Mouse (Mus musculus) retina, postnatal 7 days (tissue): ENCODE measurements around the gene Tbx3.

Experiments used
- DNase-seq: peaks from one replicate; pipeline ENCODE4 v3.0.0-alpha.2; 2012; ENCODE audit warnings: low read depth, low spot score

The Tbx3 gene

DNA sequence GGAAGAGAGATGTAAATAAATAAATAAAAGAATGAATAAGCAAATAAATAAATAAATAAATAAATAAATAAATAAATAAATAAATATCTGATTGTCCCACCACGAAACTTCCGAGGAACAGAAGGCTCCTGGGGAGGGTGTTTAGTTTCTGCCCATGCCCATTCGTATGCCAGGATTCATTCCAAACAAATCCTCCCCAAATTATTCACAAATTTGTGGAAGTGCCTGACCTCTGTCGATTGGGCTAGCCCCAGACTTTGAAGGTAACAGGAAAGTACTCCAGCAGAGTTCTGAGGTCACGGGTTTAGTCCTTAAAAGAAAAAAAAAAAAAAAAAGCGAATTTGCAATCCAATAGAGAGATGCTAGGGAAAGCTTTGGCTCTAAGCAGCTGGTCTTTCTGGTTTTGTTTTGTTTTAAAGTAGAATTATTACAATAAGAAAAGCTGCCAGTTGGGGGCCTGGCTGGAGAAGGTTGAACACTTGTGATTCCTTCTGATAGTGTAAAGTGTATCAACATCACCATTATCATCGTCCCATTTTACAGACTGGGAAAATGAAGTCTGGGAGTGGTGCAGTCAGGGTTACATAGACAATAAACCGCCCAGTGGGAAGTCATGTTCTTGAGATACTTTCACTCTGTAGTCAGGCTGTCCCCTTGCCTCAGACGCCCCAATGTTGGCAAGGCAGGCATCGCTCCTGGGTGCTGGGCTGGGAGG is 9.3 kb downstream of the Tbx3 start:
- DNase-seq = no peak

DNA sequence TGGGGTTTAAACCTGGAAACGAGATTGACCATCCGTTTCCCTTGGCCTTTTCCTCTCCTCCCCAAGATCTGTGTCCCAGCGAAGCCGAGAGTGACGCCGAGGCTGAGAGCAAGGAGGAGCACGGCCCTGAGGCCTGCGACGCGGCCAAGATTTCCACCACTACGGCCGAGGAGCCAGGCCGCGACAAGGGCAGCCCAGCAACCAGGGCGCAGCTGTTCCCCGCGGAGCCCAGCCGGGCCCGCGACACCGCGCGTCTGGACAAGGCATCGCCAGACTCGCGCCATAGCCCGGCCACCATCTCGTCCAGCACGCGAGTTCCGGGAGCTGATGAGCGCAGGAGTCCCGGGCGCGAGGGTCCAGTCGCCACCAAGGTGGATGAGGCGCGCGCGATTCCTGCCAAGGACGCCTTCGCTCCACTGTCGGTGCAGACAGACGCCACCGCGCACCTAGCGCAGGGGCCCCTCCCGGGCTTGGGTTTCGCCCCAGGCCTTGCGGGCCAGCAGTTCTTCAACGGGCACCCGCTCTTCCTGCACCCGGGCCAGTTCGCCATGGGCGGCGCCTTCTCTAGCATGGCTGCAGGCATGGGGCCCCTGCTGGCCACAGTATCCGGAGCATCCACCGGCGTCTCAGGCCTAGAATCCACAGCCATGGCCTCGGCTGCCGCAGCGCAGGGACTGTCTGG is 10.0 kb downstream of the Tbx3 start:
- no peak for DNase-seq

DNA sequence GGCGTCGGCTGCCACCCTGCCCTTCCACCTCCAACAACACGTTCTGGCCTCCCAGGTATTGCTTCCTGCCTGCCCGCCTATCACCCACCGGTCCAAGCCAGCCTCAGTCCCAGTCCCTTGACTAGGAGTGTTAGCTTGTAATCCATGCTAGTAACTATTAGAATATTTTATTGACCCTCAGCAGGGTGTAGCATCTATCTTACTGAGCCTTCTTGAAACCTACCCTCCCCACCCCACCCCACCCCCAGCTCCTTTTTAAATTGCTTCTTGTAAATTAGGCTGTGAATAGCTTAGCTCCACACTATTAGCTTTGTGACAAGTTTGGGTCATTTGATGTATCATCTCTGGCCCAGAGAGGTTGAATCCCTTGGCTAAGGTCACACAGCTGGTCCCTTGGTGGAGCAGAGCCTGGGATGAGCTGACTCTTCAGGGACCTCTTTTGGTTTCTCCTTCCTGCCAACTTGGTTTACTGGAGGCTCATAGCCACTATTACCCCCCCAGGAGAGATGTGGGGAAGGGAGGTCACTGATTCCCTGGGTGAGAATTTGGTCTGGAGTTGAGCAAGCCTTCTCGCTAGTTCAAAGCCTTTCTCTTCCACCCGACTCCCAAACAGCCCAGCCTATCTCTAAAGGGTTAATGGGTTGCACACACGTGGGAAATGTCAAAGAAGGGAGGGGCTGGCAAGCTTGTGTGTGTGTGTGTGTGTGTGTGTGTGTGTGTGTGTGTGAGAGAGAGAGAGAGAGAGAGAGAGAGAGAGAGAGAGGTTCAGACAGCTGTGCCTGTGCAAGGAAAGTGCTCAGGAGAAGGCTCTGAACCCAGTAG is 10.8 kb downstream of the Tbx3 start:
- DNase-seq = no peak

DNA sequence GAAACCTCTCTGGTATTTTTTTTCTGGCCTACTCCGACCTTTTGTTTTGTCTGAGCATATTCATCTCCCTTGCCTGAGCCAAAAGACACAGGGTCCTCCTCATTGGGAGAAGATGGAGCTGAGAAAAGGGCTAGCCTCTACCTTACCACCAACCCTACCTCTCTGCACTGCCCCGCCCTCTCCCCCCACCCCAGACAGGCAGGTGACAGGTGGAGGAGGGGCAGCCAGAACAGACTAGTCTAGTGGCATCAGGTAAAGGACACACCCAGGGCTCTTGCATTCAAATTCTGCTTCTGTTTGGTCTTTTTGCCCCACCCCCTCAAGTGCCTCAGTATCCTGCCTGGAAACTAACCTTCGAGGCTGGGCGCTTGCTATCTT is 11.4 kb downstream of the Tbx3 start:
- no peak for DNase-seq

DNA sequence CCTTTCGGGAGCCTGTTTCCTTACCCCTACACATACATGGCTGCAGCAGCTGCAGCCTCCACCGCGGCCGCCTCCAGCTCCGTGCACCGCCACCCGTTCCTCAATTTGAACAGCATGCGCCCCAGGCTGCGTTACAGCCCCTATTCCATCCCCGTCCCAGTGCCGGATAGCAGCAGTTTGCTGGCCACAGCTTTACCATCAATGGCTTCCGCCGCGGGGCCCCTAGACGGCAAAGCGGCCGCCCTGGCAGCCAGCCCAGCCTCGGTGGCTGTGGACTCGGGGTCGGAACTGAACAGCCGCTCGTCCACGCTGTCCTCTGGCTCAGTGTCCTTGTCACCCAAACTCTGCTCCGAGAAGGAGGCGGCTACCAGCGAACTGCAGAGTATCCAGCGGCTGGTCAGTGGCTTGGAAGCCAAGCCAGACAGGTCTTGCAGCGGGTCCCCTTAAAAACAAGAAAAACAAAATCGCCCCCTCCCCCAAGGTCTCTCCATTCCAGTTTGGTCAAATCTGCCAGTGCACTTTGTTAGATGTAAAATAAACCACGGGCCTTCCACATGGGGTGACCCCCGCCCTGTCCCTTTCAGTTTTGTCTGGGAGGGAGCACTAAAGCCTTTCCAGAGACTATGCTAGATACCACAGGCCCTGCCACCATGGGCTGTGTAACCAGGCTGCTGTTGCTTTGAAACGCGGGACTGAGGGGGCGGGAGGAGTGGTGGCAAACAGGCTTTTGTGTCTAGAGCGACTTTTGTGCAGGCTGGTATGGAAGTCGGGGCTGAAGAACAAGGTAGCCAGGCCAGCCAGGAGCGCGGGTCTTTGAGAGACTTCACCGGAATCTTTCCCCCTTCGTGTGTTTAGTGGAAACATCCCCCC is 12.4 kb downstream of the Tbx3 start:
- no peak for DNase-seq

DNA sequence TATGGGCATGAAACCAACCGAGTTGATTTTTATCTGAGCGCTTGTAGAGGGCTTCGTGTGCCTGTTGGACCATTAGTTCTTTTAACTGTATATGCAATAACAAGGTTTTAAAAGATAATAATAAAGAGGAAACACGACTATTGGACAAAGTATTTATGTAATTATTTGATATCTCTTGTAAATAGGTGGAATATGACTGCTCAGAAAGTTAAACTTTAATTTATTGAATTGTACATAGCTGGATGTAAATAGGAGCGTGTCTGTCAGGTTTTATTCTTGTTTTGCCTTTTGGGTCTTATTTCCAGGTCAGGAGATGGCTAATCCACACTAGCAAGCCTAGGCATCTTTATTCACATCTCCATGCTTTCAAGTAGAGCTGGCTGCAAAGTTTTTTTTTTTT is 13.4 kb downstream of the Tbx3 start:
- no peak for DNase-seq

DNA sequence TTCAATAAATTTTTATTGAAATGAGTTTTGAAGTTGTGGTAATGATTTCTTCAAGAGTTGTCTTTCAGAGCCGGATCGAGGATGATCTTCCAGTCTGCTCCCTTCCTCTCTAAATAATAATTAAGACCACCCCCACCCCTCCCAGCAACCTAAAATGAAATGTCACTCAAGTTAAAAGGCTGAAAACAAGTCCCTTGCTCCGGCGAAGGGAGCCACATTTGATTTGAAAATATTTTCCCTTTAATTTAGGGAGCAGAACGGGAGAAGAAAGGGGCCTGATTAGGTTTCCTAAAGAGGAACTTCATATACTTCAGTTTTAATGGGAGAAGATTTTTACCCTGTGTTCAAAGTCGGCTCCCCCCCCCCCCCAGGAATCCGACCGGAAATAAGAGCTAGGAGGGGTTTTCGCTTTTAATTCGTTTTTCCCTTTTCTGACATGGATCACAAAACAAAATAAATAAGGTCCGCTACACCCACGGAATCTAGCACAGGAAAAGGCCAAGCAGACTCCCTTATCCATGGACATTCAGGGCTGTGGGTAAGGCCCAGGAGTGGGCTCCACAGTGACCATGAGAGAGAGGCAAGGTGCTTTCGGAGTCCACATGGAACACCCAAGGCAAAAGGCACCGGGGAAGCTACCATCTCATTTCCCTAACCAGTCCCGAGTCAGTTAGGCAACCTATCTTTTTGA is 14.4 kb downstream of the Tbx3 start:
- DNase-seq = no peak

DNA sequence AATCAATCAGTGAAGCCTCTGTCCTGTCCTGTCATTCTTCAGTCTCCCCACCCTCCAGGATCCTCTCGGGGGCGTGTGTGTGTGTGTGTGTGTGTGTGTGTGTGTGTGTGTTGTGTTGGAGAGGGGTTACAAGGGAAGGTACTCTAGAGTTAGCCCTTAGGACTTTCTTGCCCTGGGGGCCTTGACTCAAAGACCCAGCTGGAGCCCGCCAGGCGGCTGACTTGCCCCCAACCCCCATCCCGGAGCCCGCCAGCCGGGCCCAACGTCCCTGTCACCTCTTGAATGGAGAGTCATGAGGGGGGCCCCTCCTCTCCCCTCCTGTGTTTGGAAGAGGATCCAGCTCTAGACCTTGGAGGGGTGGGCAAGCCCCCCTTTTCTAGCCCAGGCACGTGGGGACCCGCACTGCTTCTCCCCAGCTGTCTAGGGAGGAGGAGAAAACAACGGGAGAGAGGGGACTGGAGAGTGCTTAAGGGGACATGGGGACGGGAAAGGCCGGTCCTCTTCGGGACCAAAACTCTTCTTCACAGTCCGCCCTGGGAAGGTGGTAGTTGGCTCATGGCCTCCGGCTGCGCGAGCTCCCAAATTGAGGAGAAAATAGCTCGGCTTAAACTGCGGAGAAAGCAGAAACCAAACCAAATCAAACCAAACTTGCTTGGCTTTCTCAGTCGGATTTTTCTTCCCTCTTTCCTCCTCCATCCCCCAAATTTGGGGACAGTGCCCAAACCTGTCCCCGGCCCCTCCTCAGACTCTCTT is 15.2 kb downstream of the Tbx3 start:
- no peak for DNase-seq

DNA sequence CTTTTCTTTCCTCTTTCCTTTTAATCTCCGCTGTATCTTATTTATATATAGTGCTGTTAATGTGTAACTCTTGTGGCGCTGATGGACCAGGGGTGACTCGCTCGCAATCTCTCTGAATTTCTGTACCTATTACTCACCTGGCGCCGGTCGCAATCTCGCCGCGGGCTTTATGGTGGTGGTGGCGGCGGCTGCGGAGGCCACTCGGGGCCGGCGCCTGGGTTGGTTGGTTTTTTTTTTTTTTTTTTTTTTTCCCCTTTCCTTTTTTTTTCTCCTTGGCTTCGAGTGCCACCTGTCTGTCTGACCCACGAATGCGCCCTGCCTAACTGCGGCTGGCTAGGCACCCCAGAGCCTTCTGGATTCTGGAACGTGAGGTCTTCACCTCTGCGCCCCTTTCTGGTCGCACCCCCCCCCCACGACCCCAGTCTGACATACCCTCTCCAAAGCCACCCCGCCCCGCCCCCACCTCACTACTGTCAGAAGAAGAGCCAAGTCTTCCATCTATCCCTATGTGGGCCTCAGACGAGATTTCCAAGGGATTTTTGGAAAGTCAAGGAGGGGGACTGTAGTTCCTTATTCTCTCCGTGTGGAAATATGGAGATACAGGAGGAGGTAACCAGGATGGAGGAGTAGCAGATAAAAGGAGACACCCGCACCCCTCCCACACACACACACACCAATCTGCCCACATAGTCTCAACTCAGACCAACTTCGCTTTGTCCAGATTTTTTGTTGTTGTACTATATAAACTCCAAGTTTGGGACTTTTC is 15.9 kb downstream of the Tbx3 start:
- DNase-seq = no peak

DNA sequence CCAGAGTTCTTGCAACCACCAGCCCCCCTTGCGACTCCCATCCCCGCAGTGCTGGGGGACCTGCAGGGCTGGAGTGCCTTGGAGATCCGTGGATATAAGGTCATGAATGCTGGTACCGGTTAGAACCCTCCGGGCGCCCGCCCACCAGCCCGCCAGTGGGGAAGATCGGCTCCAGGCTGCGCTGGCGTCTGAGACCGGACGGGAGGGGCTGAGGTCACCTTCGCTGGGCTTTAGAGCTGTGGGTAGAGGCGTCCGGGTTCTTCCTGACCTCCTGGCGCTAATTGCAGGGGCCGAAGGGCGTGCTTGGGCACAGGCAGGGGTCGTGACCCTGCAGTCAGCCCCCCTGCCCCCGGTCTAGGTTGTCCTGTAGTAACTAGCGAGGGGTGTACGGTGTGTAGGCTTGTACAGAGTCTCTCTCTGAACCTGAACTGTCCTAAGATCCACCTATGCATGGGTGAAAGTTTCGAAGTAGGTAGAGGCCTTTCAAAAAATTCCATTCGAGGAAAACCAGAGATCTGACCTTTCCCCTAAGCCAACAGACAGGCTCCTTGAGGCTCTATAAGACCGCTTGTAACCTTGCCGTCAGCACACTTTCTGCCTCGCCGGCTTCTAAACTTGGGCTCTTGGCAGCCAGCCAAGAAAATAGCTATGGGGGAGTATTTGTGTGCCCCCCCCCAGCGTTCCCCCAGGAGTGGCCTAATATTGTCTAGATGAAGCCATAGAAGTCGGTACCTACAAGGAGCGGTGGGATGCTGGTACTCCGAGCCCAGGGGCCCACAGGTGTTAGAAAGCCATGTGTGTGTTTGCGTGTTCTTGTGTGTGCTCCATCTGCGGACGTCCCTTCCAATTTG is 16.8 kb downstream of the Tbx3 start:
- no peak for DNase-seq

DNA sequence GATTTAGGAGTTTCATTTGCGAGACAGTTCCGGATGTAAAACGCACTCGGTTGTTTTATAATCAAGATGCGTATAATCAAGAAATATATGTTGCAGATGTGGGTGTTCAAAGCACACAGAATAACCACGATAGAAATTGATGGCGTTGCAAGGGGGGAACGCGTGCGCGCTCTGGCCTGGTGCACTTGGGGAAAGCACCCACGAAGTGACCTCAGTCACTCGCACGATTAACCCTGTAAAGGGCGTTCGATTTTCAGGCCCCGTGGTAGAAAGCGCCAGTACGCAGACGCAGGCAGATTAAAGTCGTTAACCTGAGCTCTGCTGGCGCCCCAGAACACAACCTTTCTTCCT is 17.4 kb downstream of the Tbx3 start:
- no peak for DNase-seq

DNA sequence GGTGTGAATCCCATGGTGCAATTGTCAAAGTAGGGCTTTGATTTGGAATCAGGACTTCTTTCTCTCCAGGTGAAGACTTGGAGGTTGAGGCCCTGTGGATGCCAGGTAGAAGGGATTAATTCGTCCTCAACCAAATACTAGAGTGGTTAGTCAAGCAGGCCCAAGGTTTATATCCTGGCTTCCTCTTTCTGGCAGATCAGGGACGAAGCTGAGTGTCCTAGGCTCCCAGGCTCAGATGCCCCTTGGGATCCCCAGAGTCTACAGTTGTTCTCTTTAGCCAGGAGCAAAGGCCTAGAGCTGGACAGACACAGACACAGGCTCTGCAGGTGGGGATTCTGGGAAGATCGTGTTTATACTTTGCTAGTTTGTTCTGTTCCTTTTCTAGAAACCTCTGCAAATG is 17.8 kb downstream of the Tbx3 start:
- DNase-seq = no peak

DNA sequence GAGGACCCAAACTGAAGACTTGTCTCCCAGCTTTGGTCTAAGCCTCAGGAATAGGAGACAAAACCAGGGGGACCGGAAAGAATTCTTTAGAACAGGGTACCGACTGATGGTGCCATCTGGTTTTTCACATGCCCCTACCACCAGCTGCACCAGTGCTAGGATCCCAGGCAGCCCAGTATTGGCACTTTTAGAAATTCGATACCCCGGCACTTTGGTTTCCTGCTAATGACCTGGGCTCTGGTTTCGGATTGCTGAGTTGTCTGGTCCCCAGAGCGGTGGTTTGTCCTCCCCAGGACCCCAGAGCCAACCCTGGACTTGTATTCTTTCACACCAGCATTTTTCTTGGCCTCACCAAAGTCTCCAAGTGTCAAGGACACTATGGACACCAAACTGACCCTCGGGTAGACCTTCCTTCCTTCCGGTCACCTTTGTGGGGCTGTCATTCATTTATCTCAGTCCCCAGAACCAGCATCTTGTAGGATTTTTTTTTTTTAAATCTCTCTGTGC is 18.5 kb downstream of the Tbx3 start:
- no peak for DNase-seq

DNA sequence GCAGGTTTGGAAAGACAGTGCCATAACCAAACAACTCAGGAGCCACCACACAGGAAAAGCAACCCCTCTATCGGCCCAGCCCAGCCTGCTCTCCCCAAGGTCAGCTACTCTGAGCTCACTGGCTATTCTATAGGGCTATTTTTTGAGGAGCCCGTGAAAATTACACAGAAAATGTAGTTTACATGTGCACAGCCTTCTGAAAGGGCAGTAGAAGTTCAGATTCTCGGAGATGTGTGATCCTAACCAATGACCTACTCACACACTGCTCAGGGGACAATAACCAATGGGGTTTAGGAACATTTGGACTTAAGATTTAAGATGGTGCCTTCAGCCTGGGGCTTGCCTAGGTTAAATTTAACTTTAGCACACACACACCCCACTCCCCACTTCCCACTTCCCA is 19.0 kb downstream of the Tbx3 start:
- no peak for DNase-seq

DNA sequence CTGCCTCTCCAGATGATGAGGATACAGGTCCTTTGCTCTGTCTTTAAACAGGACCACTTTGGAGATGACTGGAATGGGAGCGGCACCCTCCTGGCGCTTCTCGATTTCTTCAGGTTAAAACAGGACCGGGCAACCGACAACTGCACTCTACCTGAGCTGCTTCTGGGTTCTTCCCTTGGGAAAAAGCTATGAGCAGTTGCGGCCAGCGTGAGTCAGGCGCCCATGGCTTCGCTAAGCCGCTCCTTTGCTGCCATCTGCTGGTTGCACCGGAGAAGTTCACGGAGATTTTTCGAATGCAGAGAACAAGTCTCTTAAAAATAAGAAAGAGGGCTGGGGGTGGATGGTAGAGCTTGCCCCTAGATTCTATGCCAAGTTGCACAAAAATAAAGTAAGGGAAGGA is 20.6 kb downstream of the Tbx3 start:
- peak; percentile 64 for DNase-seq

DNA sequence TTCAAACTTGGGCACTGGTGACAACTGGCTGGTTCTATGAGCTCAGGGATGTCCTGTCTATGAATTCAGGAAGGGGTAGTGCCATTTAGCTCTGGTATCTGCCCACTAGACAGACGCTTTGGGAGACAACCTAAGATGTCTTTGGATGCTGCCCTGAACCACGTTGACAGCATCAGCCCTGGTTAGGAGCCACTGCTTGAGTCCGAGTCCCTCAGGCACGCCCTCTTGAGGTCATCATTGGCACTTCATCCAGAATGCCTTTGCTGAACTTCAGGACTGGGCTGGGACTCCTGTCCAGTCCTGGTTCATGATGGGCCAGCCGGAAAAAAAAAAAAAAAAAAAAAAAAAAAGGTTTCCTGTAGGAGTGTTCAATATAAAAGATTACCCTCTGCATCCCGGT is 22.0 kb downstream of the Tbx3 start:
- DNase-seq = no peak

DNA sequence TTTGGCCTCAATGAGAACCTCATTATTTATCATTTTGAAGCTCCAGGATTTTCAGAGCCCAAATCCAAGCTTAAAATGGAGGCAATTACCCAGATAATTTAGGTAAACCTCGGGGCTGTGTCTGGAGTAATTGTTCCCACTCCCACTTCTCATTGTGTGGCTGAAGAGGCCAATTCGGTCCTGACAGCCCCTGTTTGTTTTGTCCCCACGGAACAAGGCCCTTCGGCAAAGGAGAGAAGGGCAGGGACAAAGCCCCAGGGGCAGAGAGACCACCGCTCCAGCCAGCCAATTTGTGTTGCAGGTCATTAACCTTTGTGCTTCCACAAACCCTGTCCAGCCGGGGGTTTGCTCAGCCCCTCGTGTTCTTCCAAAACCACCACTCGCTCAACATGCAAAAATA is 24.4 kb downstream of the Tbx3 start:
- no peak for DNase-seq

DNA sequence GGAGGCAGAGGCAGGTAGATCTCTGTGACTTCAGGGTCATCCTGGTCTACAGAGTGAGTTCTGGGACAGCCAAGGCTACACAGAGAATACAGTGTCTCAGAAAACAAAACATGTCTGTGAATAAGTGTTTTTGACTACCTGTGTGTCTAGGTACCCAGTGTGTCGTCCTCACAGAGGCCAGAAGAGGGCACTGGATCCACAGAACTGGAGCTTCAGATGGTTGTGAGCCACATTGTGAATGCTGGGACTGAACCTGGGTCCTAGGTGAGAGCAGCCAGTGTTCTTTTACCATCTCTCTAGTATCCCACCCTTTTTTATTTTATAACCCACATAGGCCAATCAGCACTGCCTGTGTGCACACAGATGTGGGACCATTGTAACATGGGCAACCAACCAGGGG is 32.6 kb downstream of the Tbx3 start:
- DNase-seq = no peak

DNA sequence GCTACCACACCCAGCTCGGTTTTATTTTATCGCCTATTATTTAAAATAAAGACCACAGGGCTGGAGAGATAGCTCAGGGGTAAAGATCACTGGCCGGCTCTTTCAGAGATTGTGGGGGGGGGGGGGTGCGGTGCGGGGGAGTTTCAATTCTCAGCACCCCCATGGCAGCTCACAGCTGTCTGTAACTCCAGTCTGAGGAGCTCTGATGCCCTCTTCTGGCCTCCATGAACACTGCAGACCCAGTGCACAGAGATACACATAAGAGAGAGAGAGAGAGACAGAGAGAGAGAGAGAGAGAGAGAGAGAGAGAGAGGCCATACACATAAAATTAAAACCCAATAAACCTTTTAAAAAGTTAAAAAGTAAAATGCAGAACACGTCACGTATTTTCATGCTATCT is 34.4 kb downstream of the Tbx3 start:
- DNase-seq = no peak
